In the genomic region with DNA sequence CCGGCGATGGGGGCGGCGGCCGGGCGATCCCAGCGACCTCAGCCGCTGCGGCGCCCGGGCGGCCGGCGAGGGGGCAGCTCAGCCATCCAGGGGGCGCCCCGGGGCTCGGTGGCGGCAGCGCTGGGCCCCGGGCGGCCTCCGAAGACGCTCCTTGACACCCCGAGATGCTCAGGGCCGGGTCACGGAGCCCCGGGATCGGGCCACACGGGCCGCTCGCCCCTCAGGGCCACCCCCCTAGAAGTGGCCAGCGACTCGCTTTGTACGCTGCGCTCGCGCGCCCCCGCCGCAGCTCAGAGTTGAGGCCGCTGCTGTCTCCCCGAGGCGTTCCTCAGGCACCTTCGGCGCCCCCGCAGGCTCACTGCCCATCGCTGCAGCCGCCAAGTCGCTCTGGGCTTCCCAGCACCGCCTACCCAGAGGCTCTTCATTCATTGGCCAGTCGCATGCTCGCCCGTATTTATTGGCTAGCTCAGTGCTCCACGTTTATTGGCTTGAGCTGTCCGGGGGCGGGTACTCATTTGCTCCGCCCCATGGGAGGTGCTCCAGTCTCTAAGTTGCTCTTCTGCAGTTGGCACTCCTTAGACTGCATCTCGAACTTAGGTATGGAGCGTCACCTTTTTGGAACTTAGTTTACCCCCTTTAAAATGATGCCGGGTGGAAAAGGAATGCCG, we compare ENCODE assay signal across 8 mouse cellular contexts. TPM values are rescaled to one million over a fixed set of nuclear protein-coding genes. Genes with fewer than 3 reads are reported as not detected.
DNase-seq lines count a peak whose midpoint lies in the region; ATAC-seq and TF ChIP-seq lines count a peak whose summit lies in the region.

Gene Dexi (minus strand): TSS at position 357 of the 668 bp plus-strand sequence.

- peaks cover 53% of the 10 kb centered on the region for H3K4me1 ChIP-seq in G1E (ENCODE audit: insufficient read depth, low read depth, low read length)
- peaks cover 51% of the 10 kb centered on the region for H3K4me1 ChIP-seq in forebrain, embryonic 16.5 days (replicated peaks; ENCODE audit: control insufficient read depth, insufficient read depth, low read length)
- H3K4me1 ChIP-seq in lung, embryonic 14.5 days (ENCODE audit: insufficient read depth): peaks cover 10% of the 10 kb centered on the region
- peaks cover 29% of the 10 kb centered on the region for H3K4me1 ChIP-seq in olfactory bulb, adult 2 months (ENCODE audit: control insufficient read depth, insufficient read depth, low read length)
- H3K4me1 ChIP-seq in thymus, adult 2 months (replicated peaks; ENCODE audit: control insufficient read depth, insufficient read depth, low read length): peaks cover 35% of the 10 kb centered on the region

- peak within 1 kb of the TSS; percentile 77 for H3K4me3 ChIP-seq in G1E (ENCODE audit: low read depth, low read length)
- peak within 1 kb of the TSS; percentile 62 for H3K4me3 ChIP-seq in forebrain, embryonic 16.5 days (replicated peaks; ENCODE audit: low read length)
- peak within 1 kb of the TSS; percentile 83 for H3K4me3 ChIP-seq in layer of hippocampus, adult 2 months
- peak within 1 kb of the TSS; percentile 83 for H3K4me3 ChIP-seq in lung, embryonic 14.5 days (ENCODE audit: low read depth, low read length)
- H3K4me3 ChIP-seq in olfactory bulb, adult 2 months (ENCODE audit: insufficient read depth, low read depth, low read length): peak within 1 kb of the TSS; percentile 70
- H3K4me3 ChIP-seq in thymus, adult 2 months (ENCODE audit: control insufficient read depth, insufficient read depth, low read length): peak within 1 kb of the TSS; percentile 81

- no peak for TF ChIP-seq CTCF in G1E (IDR thresholded peaks at IDR 0.05; ENCODE audit: low read depth, low read length)
- peak; percentile 35; the same call in 1 of the 2 replicates for TF ChIP-seq CTCF in layer of hippocampus, adult 2 months (conservative IDR thresholded peaks at IDR 0.05)
- TF ChIP-seq CTCF in lung, embryonic 14.5 days (IDR thresholded peaks at IDR 0.05; ENCODE audit: low read depth): peak; percentile 14; the same call in 1 of the 2 replicates
- no peak for TF ChIP-seq CTCF in olfactory bulb, adult 2 months (IDR thresholded peaks at IDR 0.05; ENCODE audit: insufficient read depth, low read depth, low read length)
- TF ChIP-seq CTCF in thymus, adult 2 months (IDR thresholded peaks at IDR 0.05; ENCODE audit: borderline replicate concordance, control insufficient read depth, extremely low read depth, insufficient read depth, low read length, poor library complexity): no peak

- peak; percentile 96 for TF ChIP-seq POLR2A in olfactory bulb, adult 2 months (IDR thresholded peaks at IDR 0.05; ENCODE audit: insufficient read depth, low read depth, low read length)
- peak; percentile 98 for TF ChIP-seq POLR2A in thymus, adult 2 months (IDR thresholded peaks at IDR 0.05; ENCODE audit: control insufficient read depth, extremely low read depth, insufficient read depth, low read length, poor library complexity)

- intact Hi-C loops in heart, postnatal 36 days (cut with DNase I): loop anchor here (10.0 kb wide), 1 partner anchor 712 kb away; the partner anchor contains the start of gene Gspt1

- peak; percentile 98 for DNase-seq in G1E (ENCODE audit: low spot score)
- peak; percentile 93 to 98 for DNase-seq in cerebellum, adult 18-20 months
- peak; percentile 92 for DNase-seq in heart, postnatal 36 days
- peak; percentile 94 to 98 for DNase-seq in layer of hippocampus, adult 2 months (ENCODE audit: low spot score in 2 of 2)
- DNase-seq in lung, embryonic 14.5 days: peak; percentile 99
- DNase-seq in thymus, adult 2 months: peak; percentile 94

- peak within 1 kb of the TSS; percentile 56; the same call in 1 of the 2 replicates for H3K27ac ChIP-seq in forebrain, embryonic 16.5 days (ENCODE audit: low read length)
- H3K27ac ChIP-seq in layer of hippocampus, adult 2 months: peak within 1 kb of the TSS; percentile 95
- H3K27ac ChIP-seq in lung, embryonic 14.5 days (ENCODE audit: low read depth): peak within 1 kb of the TSS; percentile 88
- H3K27ac ChIP-seq in olfactory bulb, adult 2 months (ENCODE audit: insufficient read depth, low read depth, low read length): peak within 1 kb of the TSS; percentile 40
- H3K27ac ChIP-seq in thymus, adult 2 months (ENCODE audit: control insufficient read depth, insufficient read depth, low read length): peak within 1 kb of the TSS; percentile 61; the same call in 1 of the 2 replicates

- peak within 1 kb of the TSS; percentile 74 for H3K9ac ChIP-seq in forebrain, embryonic 16.5 days (replicated peaks; ENCODE audit: low read depth, low read length)
- H3K9ac ChIP-seq in lung, embryonic 14.5 days: peak within 1 kb of the TSS; percentile 86

- H3K27me3 ChIP-seq in G1E (ENCODE audit: insufficient read depth, low read length): no peaks in the 10 kb centered on the region
- no peaks in the 10 kb centered on the region for H3K27me3 ChIP-seq in forebrain, embryonic 16.5 days (replicated peaks; ENCODE audit: control insufficient read depth, insufficient read depth, low read length)
- no peaks in the 10 kb centered on the region for H3K27me3 ChIP-seq in lung, embryonic 14.5 days (ENCODE audit: insufficient read depth, low read length)
- H3K27me3 ChIP-seq in thymus, adult 2 months (ENCODE audit: control insufficient read depth, insufficient read depth, low read length): no peaks in the 10 kb centered on the region

- peak within 1 kb of the TSS; percentile 84 for H3K4me2 ChIP-seq in forebrain, embryonic 16.5 days (ENCODE audit: low read length)
- H3K4me2 ChIP-seq in lung, embryonic 14.5 days: peak within 1 kb of the TSS; percentile 94

- under 1% methylated on average over 59 of the region's 61 CpGs for WGBS in forebrain, embryonic 16.5 days
- WGBS in lung, embryonic 14.5 days: under 1% methylated on average over 58 of the region's 61 CpGs
- under 1% methylated on average over 59 of the region's 61 CpGs for WGBS in olfactory bulb, adult 2 months
- under 1% methylated on average over 57 of the region's 61 CpGs for WGBS in thymus, adult 2 months

- no peaks in the 10 kb centered on the region for H3K9me3 ChIP-seq in G1E (replicated peaks)
- H3K9me3 ChIP-seq in forebrain, embryonic 16.5 days (ENCODE audit: control insufficient read depth, low read length): no peaks in the 10 kb centered on the region
- no peaks in the 10 kb centered on the region for H3K9me3 ChIP-seq in lung, embryonic 14.5 days (ENCODE audit: low read depth, low read length)

- ATAC-seq in G1E (ENCODE audit: extremely low read depth, insufficient number of reproducible peaks, low FRiP score, poor library complexity, severe bottlenecking): peak; percentile 96
- ATAC-seq in forebrain, embryonic 16.5 days: peak; percentile 95
- ATAC-seq in lung, embryonic 14.5 days (ENCODE audit: insufficient read depth): peak; percentile 94

- H3K36me3 ChIP-seq in G1E (replicated peaks): peaks cover 30% of the 10 kb centered on the region
- no peaks in the 10 kb centered on the region for H3K36me3 ChIP-seq in forebrain, embryonic 16.5 days (ENCODE audit: control insufficient read depth, insufficient read depth)
- peaks cover 3% of the 10 kb centered on the region; the same call in 1 of the 2 replicates for H3K36me3 ChIP-seq in lung, embryonic 14.5 days (ENCODE audit: insufficient read depth)
- no peaks in the 10 kb centered on the region for H3K36me3 ChIP-seq in thymus, adult 2 months (ENCODE audit: control insufficient read depth, insufficient read depth, low read length)

RNA-seq across cellular contexts. Expression of gene Dexi, which starts in this region (rescaled TPM):
- total RNA-seq in G1E (2014; fragmentation: Nextera tagmentation) (7.1 and 12.1 TPM in 2 replicates), G1E (2017) (5.0 and 7.5 TPM in 2 replicates)
- polyA plus RNA-seq in G1E (2012): 20.2 and 23.2 TPM in 2 replicates
- 14.8 and 14.9 TPM in 2 replicates for polyA plus RNA-seq in forebrain, embryonic 16.5 days (2015; fragmentation: Nextera tagmentation; extraction: Ambion mirVana)
- total RNA-seq in heart, postnatal 36 days (2021): 10 to 100 TPM; 37.1 to 37.6 TPM
- 10 to 100 TPM; 61.8 to 63.1 TPM for total RNA-seq in layer of hippocampus, adult 2 months (2021)
- 29.0 and 32.2 TPM in 2 replicates for polyA plus RNA-seq in lung, embryonic 14.5 days (2014; fragmentation: Nextera tagmentation; extraction: Ambion mirVana)
- not detected in 2 replicates for polyA plus RNA-seq in olfactory bulb, adult 2 months (2012; ENCODE audit: insufficient read depth, insufficient read length, low replicate concordance, missing spikeins)
- 122 and 146 TPM in 2 replicates for polyA plus RNA-seq in thymus, adult 2 months (2012; rRNA removed)

Comparison
In these comparisons a context has a peak if more than half of its experiments do, and no peak if none do; other contexts are left out.
1. Peak in every context shown above with its lines: DNase-seq, ATAC-seq, H3K4me3 ChIP-seq and H3K27ac ChIP-seq.
2. RNA of gene Dexi (polyA plus RNA-seq): 122 to 146 TPM in thymus, adult 2 months, 29.0 to 32.2 TPM in lung, embryonic 14.5 days, 20.2 to 23.2 TPM in G1E and 14.8 to 14.9 TPM in forebrain, embryonic 16.5 days; not detected in olfactory bulb, adult 2 months; every median in the first group is over 10 times any median in the second.
3. CTCF ChIP-seq: peak in layer of hippocampus, adult 2 months (single experiment) and lung, embryonic 14.5 days (single experiment); none in G1E (single experiment), olfactory bulb, adult 2 months (single experiment) and thymus, adult 2 months (single experiment).
4. H3K27ac ChIP-seq: peak in every context shown above with its lines; median percentile 95 in layer of hippocampus, adult 2 months; 88 in lung, embryonic 14.5 days; 61 in thymus, adult 2 months; 56 in forebrain, embryonic 16.5 days; 40 in olfactory bulb, adult 2 months.